Mouse (Mus musculus) kidney, adult 2 months (tissue): ENCODE results near the gene Prox1.

Experiments
- CTCF ChIP-seq: fragments of 200-500 bp; conservative IDR thresholded peaks from 2 replicates; pipeline ENCODE4 v1.5.1; 2011; ENCODE audit warnings: low read depth, mild to moderate bottlenecking, control low read depth, low read length, moderate library complexity, mixed read lengths; ENCODE audit not compliant: insufficient read depth, insufficient read length
- POLR2A ChIP-seq: fragments of 200-500 bp; IDR thresholded peaks from one replicate; pipeline ENCODE4 v1.6.1; 2011; ENCODE audit warnings: low read depth, low read length, control low read depth

DNA sequence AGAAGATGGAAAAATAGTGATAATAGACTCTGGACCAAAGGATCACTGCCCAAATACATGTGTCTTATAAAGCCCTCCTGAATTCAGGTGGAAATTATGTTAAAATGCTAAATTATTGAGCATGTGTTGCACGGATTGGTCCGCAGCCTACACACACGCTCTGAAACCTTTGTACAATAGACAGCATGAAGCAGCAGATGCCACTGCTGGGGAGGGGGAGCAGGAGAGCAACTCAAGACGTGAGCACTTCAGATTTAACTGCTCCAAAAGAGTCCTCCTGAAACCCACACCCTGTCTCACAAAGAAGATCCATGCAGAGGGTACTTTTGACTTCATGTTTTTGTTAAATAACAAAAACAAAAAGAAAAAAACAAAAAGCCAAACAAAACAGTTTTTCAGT lies 5.0 kb downstream of the Prox1 start:
- TF ChIP-seq CTCF (no peak), POLR2A (no peak)
